Mouse (Mus musculus) kidney, adult 2 months (tissue): ENCODE measurements around the gene Mapre1.
"Not testable (repeated sequence)": the region's sequence is repeated elsewhere in the genome, so short reads cannot be mapped to it uniquely, and the experiment has no call there.

ENCODE experiments used
- CTCF ChIP-seq: fragments of 200-500 bp; conservative IDR thresholded peaks from 2 replicates; pipeline ENCODE4 v1.5.1; 2011; ENCODE audit warnings: low read depth, mild to moderate bottlenecking, control low read depth, low read length, moderate library complexity, mixed read lengths; ENCODE audit not compliant: insufficient read depth, insufficient read length
- POLR2A ChIP-seq: fragments of 200-500 bp; IDR thresholded peaks from one replicate; pipeline ENCODE4 v1.6.1; 2011; ENCODE audit warnings: low read depth, low read length, control low read depth

DNA sequence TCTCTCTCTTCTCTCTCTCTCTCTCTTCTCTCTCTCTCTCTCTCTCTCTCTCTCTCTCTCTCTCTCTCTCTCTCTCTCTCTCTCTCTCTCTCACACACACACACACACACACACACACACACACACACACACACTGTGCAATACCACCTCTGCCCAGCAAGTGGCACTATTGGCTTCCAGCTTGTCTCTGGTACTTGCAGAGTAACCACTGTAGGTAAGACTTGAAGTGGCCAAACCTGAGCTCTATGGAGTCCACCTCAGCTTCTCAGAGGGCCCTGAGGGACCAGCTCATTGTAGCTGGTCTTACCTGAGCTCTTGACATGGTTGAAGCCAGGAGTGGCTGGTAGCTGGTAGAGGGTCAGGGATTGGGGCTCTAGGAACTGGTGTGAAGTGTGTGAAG is 66.4 kb downstream of the Mapre1 start:
- TF ChIP-seq CTCF = peak; percentile 63
- TF ChIP-seq POLR2A = not testable (repeated sequence)
